Mouse (Mus musculus) cortical plate, adult 2 months (tissue): ENCODE measurements at regions not wholly inside any gene's neighbourhood (a gene's known extent, or its start where the extent isn't known, plus 50 kb on each side); places are given as distances from the start of the nearest gene placed in this dataset.

ENCODE experiments used
- CTCF ChIP-seq: fragments of 200-500 bp; IDR thresholded peaks from 2 replicates; pipeline ENCODE4 v1.5.1; 2011; ENCODE audit warnings: mild to moderate bottlenecking, control low read depth, low read length; ENCODE audit not compliant: insufficient read depth; ENCODE audit errors: extremely low read depth
- POLR2A ChIP-seq: fragments of 200-500 bp; IDR thresholded peaks from 2 replicates; pipeline ENCODE4 v1.6.1; 2011; ENCODE audit warnings: mild to moderate bottlenecking, low read length, control low read depth; ENCODE audit not compliant: insufficient read depth; ENCODE audit errors: extremely low read depth

DNA sequence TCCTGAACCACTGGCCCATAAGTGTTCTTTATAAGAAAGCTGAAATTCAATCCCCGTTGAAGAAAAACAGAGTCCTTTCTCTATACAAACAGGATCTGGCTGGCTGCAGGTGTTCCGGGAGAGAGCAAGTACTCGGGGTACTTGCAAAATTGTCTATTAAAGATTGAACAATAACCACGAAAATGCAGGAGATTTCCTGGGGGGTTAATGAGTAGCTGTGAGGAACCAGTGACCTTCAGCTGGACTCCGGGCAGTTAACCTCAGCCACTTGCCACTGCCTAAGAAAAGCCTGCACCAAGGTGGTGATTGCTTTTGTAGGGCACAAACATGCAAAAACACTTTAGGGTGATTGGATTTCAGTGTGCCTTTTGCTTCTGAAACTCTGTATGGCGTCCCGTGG is 119.4 kb downstream of the Tmem182 start:
- TF ChIP-seq CTCF (no peak), POLR2A (no peak)
